Mouse (Mus musculus) G1E (cell line): Measurements from ENCODE around the gene Pea15a. TPM values are rescaled to one million over a fixed set of nuclear protein-coding genes. Genes with fewer than 3 reads are reported as not detected.

Experiments
- ATAC-seq: 2 replicates; pipeline ENCODE4 v1.8.0; 2016; ENCODE audit warnings: mild to moderate bottlenecking; ENCODE audit not compliant: insufficient number of reproducible peaks, poor library complexity, low FRiP score, severe bottlenecking; ENCODE audit errors: extremely low read depth
- DNase-seq: peaks from one replicate; pipeline ENCODE4 v3.0.0; 2012; ENCODE audit warnings: low spot score
- H3K27me3 ChIP-seq: 2 replicates; pipeline ENCODE4 v1.6.1; 2012; ENCODE audit warnings: mild to moderate bottlenecking, low read length, inconsistent platforms; ENCODE audit not compliant: insufficient read depth
- H3K36me3 ChIP-seq: replicated peaks from 2 replicates; pipeline ENCODE3; 2012; ENCODE audit warnings: mild to moderate bottlenecking, inconsistent platforms
- H3K4me1 ChIP-seq: 2 replicates; pipeline ENCODE4 v1.6.1; 2012; ENCODE audit warnings: low read depth, low read length, inconsistent platforms, mixed read lengths; ENCODE audit not compliant: insufficient read depth
- H3K4me3 ChIP-seq: 2 replicates; pipeline ENCODE4 v1.5.1; 2012; ENCODE audit warnings: low read depth, mild to moderate bottlenecking, inconsistent platforms, low read length, moderate library complexity, mixed read lengths
- H3K9me3 ChIP-seq: replicated peaks from 2 replicates; pipeline ENCODE4 v1.6.1; 2012; ENCODE audit warnings: inconsistent platforms
- CTCF ChIP-seq: IDR thresholded peaks from 2 replicates; pipeline ENCODE4 v1.5.1; 2012; ENCODE audit warnings: low read depth, low read length, inconsistent platforms, mixed read lengths
- GATA1 ChIP-seq: IDR thresholded peaks from 2 replicates; pipeline ENCODE4 v1.6.1; 2012; ENCODE audit warnings: borderline replicate concordance, low read length, inconsistent platforms, mixed read lengths
- GATA2 ChIP-seq: IDR thresholded peaks from 2 replicates; pipeline ENCODE4 v1.6.1; 2012; ENCODE audit warnings: low read depth, low read length, inconsistent platforms, borderline replicate concordance
- POLR2AphosphoS5 ChIP-seq: IDR thresholded peaks from 2 replicates; pipeline ENCODE4 v1.6.1; 2012; ENCODE audit warnings: low read depth, low read length, inconsistent platforms; ENCODE audit not compliant: insufficient replicate concordance
- TAL1 ChIP-seq: conservative IDR thresholded peaks from 2 replicates; pipeline ENCODE4 v1.6.1; 2012; ENCODE audit warnings: low read depth, low read length, inconsistent platforms, mixed read lengths
- polyA plus RNA-seq: library from polyadenylated mRNA; stranded (reverse); fragments of >175 nt; gene quantifications from 2 replicates; pipeline ENCODE4 v1.2.3, GENCODE M21; 2012
- total RNA-seq, 2 experiments: library from RNA; stranded (forward) in 1 of 2; stranded (reverse) in 1 of 2; fragments of 200-1000 nt in 1 of 2; fragments of >200 nt in 1 of 2; fragmentation: Nextera tagmentation in 1 of 2; gene quantifications; 2 replicates each; pipeline ENCODE4 v1.2.3; 2014 to 2017

The Pea15a gene
- total and polyA plus RNA-seq, 3 experiments, result 3.2 to 10.4 (median 7.4) TPM

- DNase-seq (no peak), ATAC-seq (no peak)
- H3K36me3 ChIP-seq, result peaks cover 45% of the 10 kb centered on the region
- peaks cover 26% of the 10 kb centered on the region for H3K4me1 ChIP-seq
- H3K4me3 ChIP-seq, result peak overlapping the region; percentile 75; the same call in 1 of the 2 replicates
- TF ChIP-seq CTCF (no peak), TAL1 (no peak), POLR2AphosphoS5 (no peak), GATA2 (no peak), GATA1 (no peak)
- H3K27me3 ChIP-seq, result peaks cover 8% of the 10 kb centered on the region
- H3K9me3 ChIP-seq, result no peaks in the 10 kb centered on the region
Observed at GRCm38 (mm10) chr1:172205741-172206087, 890 bp downstream of the Pea15a start.

GRCm38 (mm10) chr1:172204814-172205740, 1.5 kb downstream of the Pea15a start:
- H3K4me1 ChIP-seq, result peaks cover 26% of the 10 kb centered on the region
- no peak overlapping the region for H3K4me3 ChIP-seq
- H3K9me3 ChIP-seq, result no peaks in the 10 kb centered on the region
- DNase-seq (no peak), ATAC-seq (no peak)
- peaks cover 2% of the 10 kb centered on the region; the same call in 1 of the 2 replicates for H3K27me3 ChIP-seq
- H3K36me3 ChIP-seq, result peaks cover 52% of the 10 kb centered on the region
- TF ChIP-seq CTCF, result no peak
- no peak for TF ChIP-seq TAL1
- TF ChIP-seq POLR2AphosphoS5, result no peak
- TF ChIP-seq GATA2, result no peak
- TF ChIP-seq GATA1, result no peak

GRCm38 (mm10) chr1:172204033-172204813, 2.4 kb downstream of the Pea15a start:
- DNase-seq (no peak), ATAC-seq (no peak)
- TF ChIP-seq GATA2, result no peak
- TF ChIP-seq POLR2AphosphoS5, result no peak
- TF ChIP-seq TAL1, result no peak
- H3K4me3 ChIP-seq, result no peak overlapping the region
- no peaks in the 10 kb centered on the region for H3K27me3 ChIP-seq
- H3K36me3 ChIP-seq, result peaks cover 60% of the 10 kb centered on the region
- peaks cover 26% of the 10 kb centered on the region for H3K4me1 ChIP-seq
- no peaks in the 10 kb centered on the region for H3K9me3 ChIP-seq

- ATAC-seq (no peak), DNase-seq (no peak)
- Histone ChIP-seq H3K9me3 (no peaks in the 10 kb centered on the region), H3K36me3 (peaks cover 65% of the 10 kb centered on the region), H3K27me3 (no peaks in the 10 kb centered on the region), H3K4me1 (peaks cover 26% of the 10 kb centered on the region), H3K4me3 (no peak overlapping the region)
- TF ChIP-seq TAL1 (no peak), GATA1 (no peak), CTCF (no peak), GATA2 (no peak), POLR2AphosphoS5 (no peak)
Observed at GRCm38 (mm10) chr1:172203566-172203965, 3.0 kb downstream of the Pea15a start.

- peaks cover 26% of the 10 kb centered on the region for H3K4me1 ChIP-seq
- H3K9me3 ChIP-seq, result no peaks in the 10 kb centered on the region
- H3K4me3 ChIP-seq, result no peak overlapping the region
- DNase-seq (no peak), ATAC-seq (no peak)
- H3K36me3 ChIP-seq, result peaks cover 71% of the 10 kb centered on the region
- H3K27me3 ChIP-seq, result no peaks in the 10 kb centered on the region
- TF ChIP-seq CTCF, result no peak
- TF ChIP-seq POLR2AphosphoS5, result peak; percentile 36; the same call in 1 of the 2 replicates
Observed at GRCm38 (mm10) chr1:172202894-172203522, 3.6 kb downstream of the Pea15a start.
